Mouse (Mus musculus): ENCODE results near the gene Tubd1. TPM values are rescaled to one million over a fixed set of nuclear protein-coding genes. Genes with fewer than 3 reads are reported as not detected.

Gene Tubd1
- polyA plus RNA-seq, 2 experiments: 7.1 to 10.5 TPM

DNA sequence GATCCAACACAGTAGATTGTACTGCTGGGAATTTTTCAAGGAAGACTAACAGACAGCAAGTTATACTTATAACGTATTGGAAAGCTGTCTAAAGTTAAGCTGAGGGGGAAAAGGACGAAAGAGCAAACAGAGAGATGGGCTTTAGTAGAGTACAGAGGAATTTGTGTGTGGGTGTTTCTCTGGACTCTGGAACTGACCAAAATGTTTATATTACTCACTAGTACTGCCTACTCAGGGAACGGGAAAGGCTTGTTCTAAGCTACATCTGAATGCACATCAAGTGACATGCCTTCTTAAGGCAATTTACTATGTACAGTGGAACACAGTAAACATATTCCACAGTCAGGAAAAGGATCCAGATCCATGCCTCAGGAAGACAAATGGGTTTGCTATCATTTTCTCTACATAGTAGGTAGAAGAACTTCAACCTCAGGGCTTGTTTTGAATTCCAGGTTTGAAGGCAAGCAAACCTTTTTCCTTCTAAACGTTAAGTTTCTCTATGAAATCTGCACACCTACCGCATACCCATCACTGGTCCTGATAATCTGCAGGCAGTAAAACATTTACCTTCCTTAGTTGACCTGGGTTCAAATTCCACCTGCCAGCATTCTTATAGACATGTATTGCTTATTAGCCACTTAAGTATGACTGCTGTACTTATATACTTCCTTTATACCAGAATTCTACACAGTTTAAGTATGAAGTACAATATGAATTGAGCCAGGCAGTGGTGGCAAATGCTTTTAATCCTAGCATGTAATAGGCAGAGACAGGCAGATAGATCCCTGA lies 60.1 kb downstream of the Tubd1 start:
- Histone ChIP-seq H3K4me3 (replicated peaks; ENCODE audit: low read length) (no peak overlapping the region), H3K4me2 (replicated peaks; ENCODE audit: low read depth, low read length, severe bottlenecking) (no peak overlapping the region), H3K4me1 (ENCODE audit: control insufficient read depth, insufficient read depth, low read length) (no peaks in the 10 kb centered on the region), H3K9ac (ENCODE audit: low read depth, low read length, severe bottlenecking) (no peak overlapping the region), H3K9me3 (ENCODE audit: control insufficient read depth, low read length) (no peaks in the 10 kb centered on the region), H3K27ac (replicated peaks; ENCODE audit: low read depth, low read length) (no peak overlapping the region), H3K27me3 (ENCODE audit: control insufficient read depth, insufficient read depth, low read length) (no peaks in the 10 kb centered on the region), H3K36me3 (ENCODE audit: control insufficient read depth, insufficient read depth, low read length) (peaks cover 15% of the 10 kb centered on the region)
- 91% methylated on average over 5 of the region's 5 CpGs for WGBS
- TF ChIP-seq POLR2A (IDR thresholded peaks at IDR 0.05; ENCODE audit: borderline replicate concordance, extremely low read depth, insufficient read depth, insufficient read length): no peak
- DNase-seq (ENCODE audit: low spot score) (no peak), ATAC-seq (ENCODE audit: low FRiP score, low read depth) (no peak)

DNA sequence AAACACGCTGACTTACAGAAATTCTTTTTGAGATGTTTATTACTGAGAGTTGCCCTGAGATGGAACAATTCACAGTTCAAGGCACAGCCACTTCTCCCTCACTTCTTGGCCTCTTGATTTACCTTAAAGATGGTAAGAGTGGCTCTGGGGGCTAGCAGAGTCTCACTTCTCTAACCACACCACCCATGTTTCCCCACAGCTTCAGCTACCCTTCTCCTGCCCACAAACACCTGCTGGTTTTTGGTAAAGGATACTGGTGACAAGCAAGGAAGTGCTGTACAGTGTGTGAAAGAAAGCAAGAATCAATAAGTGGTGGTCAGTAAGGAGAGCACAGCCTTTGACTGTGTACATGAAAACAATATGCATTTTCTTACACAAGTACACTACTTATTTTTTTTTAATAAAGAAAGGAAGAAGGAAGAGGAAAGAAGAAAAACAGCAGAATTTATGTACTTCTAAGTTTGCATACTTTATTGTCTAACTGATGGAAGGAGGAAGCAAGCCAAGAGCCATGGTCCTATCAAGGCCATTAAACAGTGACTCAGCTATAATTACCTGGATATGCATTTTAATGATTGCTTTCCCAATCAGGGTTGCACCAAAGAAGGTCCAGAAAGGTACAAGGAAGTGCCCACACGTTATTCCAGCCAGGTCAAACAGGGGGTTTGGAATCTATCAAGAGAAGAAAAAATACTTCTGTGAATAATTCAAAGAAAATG lies 62.0 kb downstream of the Tubd1 start:
- Histone ChIP-seq H3K9ac (ENCODE audit: low read depth, low read length, severe bottlenecking) (no peak overlapping the region), H3K36me3 (ENCODE audit: control insufficient read depth, insufficient read depth, low read length) (peaks cover 8% of the 10 kb centered on the region), H3K4me2 (replicated peaks; ENCODE audit: low read depth, low read length, severe bottlenecking) (no peak overlapping the region), H3K9me3 (ENCODE audit: control insufficient read depth, low read length) (no peaks in the 10 kb centered on the region), H3K4me1 (ENCODE audit: control insufficient read depth, insufficient read depth, low read length) (no peaks in the 10 kb centered on the region), H3K27me3 (ENCODE audit: control insufficient read depth, insufficient read depth, low read length) (no peaks in the 10 kb centered on the region), H3K27ac (replicated peaks; ENCODE audit: low read depth, low read length) (no peak overlapping the region), H3K4me3 (replicated peaks; ENCODE audit: low read length) (no peak overlapping the region)
- WGBS: 90% methylated on average over 2 of the region's 2 CpGs
- TF ChIP-seq POLR2A (IDR thresholded peaks at IDR 0.05; ENCODE audit: borderline replicate concordance, extremely low read depth, insufficient read depth, insufficient read length): no peak
- ATAC-seq (ENCODE audit: low FRiP score, low read depth) (no peak), DNase-seq (ENCODE audit: low spot score) (no peak)

DNA sequence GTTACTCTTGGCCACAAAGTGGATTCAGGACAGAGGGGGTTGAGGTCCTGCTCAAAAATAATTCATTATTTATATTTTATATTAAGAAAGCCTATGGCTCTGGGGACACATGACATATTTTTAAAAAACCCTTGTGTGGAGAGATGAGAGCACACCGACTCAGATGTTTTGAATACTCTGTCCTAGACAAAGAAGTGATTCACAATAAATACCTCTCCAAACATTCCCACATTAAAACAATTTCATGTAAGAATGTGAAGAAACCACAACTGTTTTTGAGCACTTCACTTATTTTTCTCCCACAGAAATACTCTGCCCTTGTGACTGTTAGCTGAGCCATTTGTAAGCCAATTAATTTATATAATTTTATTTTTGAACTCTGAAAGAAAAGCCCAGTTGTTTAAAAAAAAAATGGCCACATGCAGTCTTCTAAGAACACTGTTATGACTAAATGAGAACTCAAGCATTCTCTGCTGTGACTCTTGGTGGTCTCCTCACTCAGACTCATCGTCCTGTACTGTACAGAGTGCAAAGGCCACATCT lies 63.1 kb downstream of the Tubd1 start:
- no peak for TF ChIP-seq POLR2A (IDR thresholded peaks at IDR 0.05; ENCODE audit: borderline replicate concordance, extremely low read depth, insufficient read depth, insufficient read length)
- ATAC-seq (ENCODE audit: low FRiP score, low read depth): no peak
- Histone ChIP-seq H3K4me2 (replicated peaks; ENCODE audit: low read depth, low read length, severe bottlenecking) (no peak overlapping the region), H3K4me3 (replicated peaks; ENCODE audit: low read length) (no peak overlapping the region), H3K9me3 (ENCODE audit: control insufficient read depth, low read length) (no peaks in the 10 kb centered on the region), H3K27ac (replicated peaks; ENCODE audit: low read depth, low read length) (no peak overlapping the region), H3K27me3 (ENCODE audit: control insufficient read depth, insufficient read depth, low read length) (no peaks in the 10 kb centered on the region), H3K9ac (ENCODE audit: low read depth, low read length, severe bottlenecking) (no peak overlapping the region), H3K4me1 (ENCODE audit: control insufficient read depth, insufficient read depth, low read length) (no peaks in the 10 kb centered on the region), H3K36me3 (ENCODE audit: control insufficient read depth, insufficient read depth, low read length) (peaks cover 8% of the 10 kb centered on the region)
- no peak for DNase-seq (ENCODE audit: low spot score)
- 79% methylated on average over 2 of the region's 2 CpGs for WGBS

DNA sequence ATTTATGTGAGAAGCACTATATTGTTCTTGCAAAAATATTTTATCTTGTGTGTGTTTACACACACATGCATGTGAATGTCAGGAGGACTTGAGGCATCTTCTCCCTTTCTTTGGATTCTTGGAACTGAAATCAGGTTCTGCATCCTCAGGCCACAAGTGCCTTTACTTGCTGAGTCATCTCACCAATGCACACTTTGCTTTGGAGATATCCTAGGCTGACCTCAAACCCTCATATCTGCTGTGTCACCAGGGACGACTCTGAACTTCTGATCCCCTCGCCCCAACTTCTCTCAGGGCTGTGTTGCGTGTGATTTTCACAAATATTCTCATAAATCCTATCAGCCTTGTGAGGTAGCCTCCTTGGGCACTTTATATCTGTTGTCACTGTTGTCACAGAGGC lies 65.4 kb downstream of the Tubd1 start:
- no peak overlapping the region for H3K4me3 ChIP-seq (replicated peaks; ENCODE audit: low read length)
- no peak overlapping the region for H3K4me2 ChIP-seq (replicated peaks; ENCODE audit: low read depth, low read length, severe bottlenecking)
- 89% methylated on average over 3 of the region's 3 CpGs for WGBS
- no peak overlapping the region for H3K9ac ChIP-seq (ENCODE audit: low read depth, low read length, severe bottlenecking)
- DNase-seq (ENCODE audit: low spot score): no peak
- no peaks in the 10 kb centered on the region for H3K9me3 ChIP-seq (ENCODE audit: control insufficient read depth, low read length)
- H3K4me1 ChIP-seq (ENCODE audit: control insufficient read depth, insufficient read depth, low read length): no peaks in the 10 kb centered on the region
- H3K27me3 ChIP-seq (ENCODE audit: control insufficient read depth, insufficient read depth, low read length): no peaks in the 10 kb centered on the region
- H3K27ac ChIP-seq (replicated peaks; ENCODE audit: low read depth, low read length): no peak overlapping the region
- no peak for TF ChIP-seq POLR2A (IDR thresholded peaks at IDR 0.05; ENCODE audit: borderline replicate concordance, extremely low read depth, insufficient read depth, insufficient read length)
- no peak for ATAC-seq (ENCODE audit: low FRiP score, low read depth)
- H3K36me3 ChIP-seq (ENCODE audit: control insufficient read depth, insufficient read depth, low read length): peaks cover 8% of the 10 kb centered on the region

DNA sequence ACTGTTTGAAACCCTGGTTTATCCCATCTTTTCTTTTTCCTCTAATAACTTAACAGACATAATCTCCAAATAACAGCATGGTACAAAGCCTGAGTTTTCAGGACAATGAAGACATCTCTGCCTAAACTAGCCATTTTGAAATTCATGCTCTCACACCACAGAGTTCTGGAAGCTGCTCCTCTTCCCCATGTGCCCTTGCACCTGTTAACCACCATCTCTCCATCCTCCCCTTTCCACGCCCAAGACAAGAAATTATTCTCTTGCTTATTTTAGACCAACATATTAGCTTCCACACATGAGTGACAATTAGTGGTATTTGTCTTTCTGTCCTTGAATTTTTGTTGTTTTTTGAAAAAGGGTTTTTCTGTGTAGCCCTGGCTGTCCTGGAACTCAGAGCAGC lies 67.2 kb downstream of the Tubd1 start:
- H3K4me1 ChIP-seq (ENCODE audit: control insufficient read depth, insufficient read depth, low read length): no peaks in the 10 kb centered on the region
- no peak overlapping the region for H3K4me3 ChIP-seq (replicated peaks; ENCODE audit: low read length)
- no peaks in the 10 kb centered on the region for H3K9me3 ChIP-seq (ENCODE audit: control insufficient read depth, low read length)
- WGBS: 91% methylated on average over 1 of the region's 1 CpGs
- H3K4me2 ChIP-seq (replicated peaks; ENCODE audit: low read depth, low read length, severe bottlenecking): no peak overlapping the region
- DNase-seq (ENCODE audit: low spot score): no peak
- no peaks in the 10 kb centered on the region for H3K27me3 ChIP-seq (ENCODE audit: control insufficient read depth, insufficient read depth, low read length)
- no peaks in the 10 kb centered on the region for H3K36me3 ChIP-seq (ENCODE audit: control insufficient read depth, insufficient read depth, low read length)
- H3K27ac ChIP-seq (replicated peaks; ENCODE audit: low read depth, low read length): no peak overlapping the region
- TF ChIP-seq POLR2A (IDR thresholded peaks at IDR 0.05; ENCODE audit: borderline replicate concordance, extremely low read depth, insufficient read depth, insufficient read length): no peak
- H3K9ac ChIP-seq (ENCODE audit: low read depth, low read length, severe bottlenecking): no peak overlapping the region
- no peak for ATAC-seq (ENCODE audit: low FRiP score, low read depth)
